Mouse (Mus musculus): Measurements from ENCODE around the gene Iqsec1. TPM values are rescaled to one million over a fixed set of nuclear protein-coding genes. Genes with fewer than 3 reads are reported as not detected.

Iqsec1 gene
- polyA plus RNA-seq, 1 experiment from 2014 or later = 4.2 TPM

GRCm38 (mm10) chr6:90777302-90777701, 211.2 kb downstream of the Iqsec1 start:
- Histone ChIP-seq H3K27me3 (ENCODE audit: insufficient read depth, low read length) (no peaks in the 10 kb centered on the region), H3K9me3 (ENCODE audit: low read length) (peaks cover 3% of the 10 kb centered on the region; the same call in 1 of the 2 replicates), H3K9ac (replicated peaks) (no peak overlapping the region), H3K4me3 (ENCODE audit: low read depth, low read length) (no peak overlapping the region), H3K4me2 (ENCODE audit: low read depth, low read length) (no peak overlapping the region), H3K36me3 (replicated peaks; ENCODE audit: insufficient read depth, low read length) (no peaks in the 10 kb centered on the region), H3K4me1 (ENCODE audit: insufficient read depth) (no peaks in the 10 kb centered on the region), H3K27ac (ENCODE audit: low read depth) (no peak overlapping the region)
- 68% methylated on average over 1 of the region's 1 CpGs for WGBS (ENCODE audit: insufficient replicate concordance)
- ATAC-seq = no peak
- no peak for TF ChIP-seq CTCF (IDR thresholded peaks at IDR 0.05; ENCODE audit: low read depth)
- TF ChIP-seq EP300 (IDR thresholded peaks at IDR 0.05; ENCODE audit: low read depth) = no peak
- no peak for DNase-seq

DNA sequence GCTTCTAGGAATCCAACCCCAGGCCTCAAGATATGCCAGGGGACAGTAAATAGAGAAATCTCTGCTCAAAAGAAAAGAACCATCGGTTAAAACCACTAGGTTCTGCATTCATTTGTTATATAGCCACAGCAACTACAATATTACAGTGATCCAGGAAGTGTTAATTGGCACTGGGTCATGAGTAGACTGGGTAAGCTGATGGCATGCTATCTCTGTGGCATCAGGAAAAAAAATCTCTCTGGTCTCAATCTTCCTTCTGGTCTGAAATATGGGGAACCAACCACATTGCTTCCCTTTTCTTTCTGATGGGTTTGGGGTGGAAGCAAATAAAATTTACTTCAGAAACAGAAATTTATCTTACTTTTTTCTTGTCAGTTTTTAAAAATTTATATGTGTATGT, 212.9 kb downstream of the Iqsec1 start:
- WGBS (ENCODE audit: insufficient replicate concordance) = 64% methylated on average over 1 of the region's 1 CpGs

GRCm38 (mm10) chr6:90773811-90774233, 214.7 kb downstream of the Iqsec1 start:
- TF ChIP-seq CTCF (IDR thresholded peaks at IDR 0.05; ENCODE audit: low read depth) = no peak
- TF ChIP-seq EP300 (IDR thresholded peaks at IDR 0.05; ENCODE audit: low read depth) = no peak
- Histone ChIP-seq H3K27me3 (ENCODE audit: insufficient read depth, low read length) (no peaks in the 10 kb centered on the region), H3K9me3 (ENCODE audit: low read length) (peaks cover 3% of the 10 kb centered on the region; the same call in 1 of the 2 replicates), H3K27ac (ENCODE audit: low read depth) (no peak overlapping the region), H3K4me3 (ENCODE audit: low read depth, low read length) (no peak overlapping the region), H3K36me3 (replicated peaks; ENCODE audit: insufficient read depth, low read length) (no peaks in the 10 kb centered on the region), H3K9ac (replicated peaks) (no peak overlapping the region), H3K4me1 (ENCODE audit: insufficient read depth) (no peaks in the 10 kb centered on the region), H3K4me2 (ENCODE audit: low read depth, low read length) (no peak overlapping the region)
- ATAC-seq (no peak), DNase-seq (no peak)

More for the DNA sequence above, 212.9 kb downstream of the Iqsec1 start:
- no peak overlapping the region for H3K4me2 ChIP-seq (ENCODE audit: low read depth, low read length)
- H3K27ac ChIP-seq (ENCODE audit: low read depth) = no peak overlapping the region
- H3K36me3 ChIP-seq (replicated peaks; ENCODE audit: insufficient read depth, low read length) = no peaks in the 10 kb centered on the region
- no peaks in the 10 kb centered on the region for H3K27me3 ChIP-seq (ENCODE audit: insufficient read depth, low read length)
- H3K9ac ChIP-seq (replicated peaks) = no peak overlapping the region
- no peak overlapping the region for H3K4me3 ChIP-seq (ENCODE audit: low read depth, low read length)
- no peak for TF ChIP-seq CTCF (IDR thresholded peaks at IDR 0.05; ENCODE audit: low read depth)
- no peak for TF ChIP-seq EP300 (IDR thresholded peaks at IDR 0.05; ENCODE audit: low read depth)
- H3K9me3 ChIP-seq (ENCODE audit: low read length) = peaks cover 3% of the 10 kb centered on the region; the same call in 1 of the 2 replicates
- no peak for ATAC-seq
- no peaks in the 10 kb centered on the region for H3K4me1 ChIP-seq (ENCODE audit: insufficient read depth)
- no peak for DNase-seq

DNA sequence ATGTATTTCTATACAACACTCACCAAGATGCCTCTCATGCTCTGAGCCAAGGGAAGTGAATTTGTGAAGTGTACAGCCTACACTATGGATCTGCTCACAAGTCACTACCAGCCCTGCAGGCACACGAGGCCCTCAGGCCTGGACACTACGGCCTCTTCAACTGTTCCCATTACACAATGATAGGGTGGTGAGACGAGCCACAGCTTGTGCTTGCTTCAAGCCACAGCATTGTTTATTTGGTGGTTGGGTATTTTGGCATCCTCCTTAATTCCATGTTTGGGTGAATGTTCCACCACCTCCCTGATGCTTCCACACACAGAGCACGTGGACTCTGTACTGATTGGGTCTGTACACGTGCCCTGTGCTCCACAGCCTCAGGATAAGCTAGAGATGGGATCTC, 216.4 kb downstream of the Iqsec1 start:
- WGBS (ENCODE audit: insufficient replicate concordance) = 67% methylated on average over 5 of the region's 5 CpGs
- no peaks in the 10 kb centered on the region for H3K27me3 ChIP-seq (ENCODE audit: insufficient read depth, low read length)
- no peaks in the 10 kb centered on the region for H3K4me1 ChIP-seq (ENCODE audit: insufficient read depth)
- H3K4me3 ChIP-seq (ENCODE audit: low read depth, low read length) = no peak overlapping the region
- H3K36me3 ChIP-seq (replicated peaks; ENCODE audit: insufficient read depth, low read length) = no peaks in the 10 kb centered on the region
- H3K9ac ChIP-seq (replicated peaks) = no peak overlapping the region
- no peak overlapping the region for H3K4me2 ChIP-seq (ENCODE audit: low read depth, low read length)
- H3K27ac ChIP-seq (ENCODE audit: low read depth) = no peak overlapping the region
- TF ChIP-seq EP300 (IDR thresholded peaks at IDR 0.05; ENCODE audit: low read depth) (no peak), CTCF (IDR thresholded peaks at IDR 0.05; ENCODE audit: low read depth) (no peak)
- peaks cover 3% of the 10 kb centered on the region; the same call in 1 of the 2 replicates for H3K9me3 ChIP-seq (ENCODE audit: low read length)
- ATAC-seq = peak; percentile 41
- DNase-seq = no peak

GRCm38 (mm10) chr6:90768526-90768925, 220.0 kb downstream of the Iqsec1 start:
- ATAC-seq (no peak), DNase-seq (no peak)
- H3K9me3 ChIP-seq (ENCODE audit: low read length) = no peaks in the 10 kb centered on the region
- no peak overlapping the region for H3K27ac ChIP-seq (ENCODE audit: low read depth)
- H3K9ac ChIP-seq (replicated peaks) = no peak overlapping the region
- no peak overlapping the region for H3K4me3 ChIP-seq (ENCODE audit: low read depth, low read length)
- H3K36me3 ChIP-seq (replicated peaks; ENCODE audit: insufficient read depth, low read length) = no peaks in the 10 kb centered on the region
- TF ChIP-seq EP300 (IDR thresholded peaks at IDR 0.05; ENCODE audit: low read depth) (no peak), CTCF (IDR thresholded peaks at IDR 0.05; ENCODE audit: low read depth) (no peak)
- H3K27me3 ChIP-seq (ENCODE audit: insufficient read depth, low read length) = no peaks in the 10 kb centered on the region
- H3K4me1 ChIP-seq (ENCODE audit: insufficient read depth) = peaks cover 1% of the 10 kb centered on the region; the same call in 1 of the 2 replicates
- no peak overlapping the region for H3K4me2 ChIP-seq (ENCODE audit: low read depth, low read length)
- WGBS (ENCODE audit: insufficient replicate concordance) = 61% methylated on average over 2 of the region's 2 CpGs

GRCm38 (mm10) chr6:90767874-90768273, 220.6 kb downstream of the Iqsec1 start:
- WGBS (ENCODE audit: insufficient replicate concordance) = 83% methylated on average over 1 of the region's 1 CpGs
- ATAC-seq (no peak), DNase-seq (no peak)
- Histone ChIP-seq H3K4me1 (ENCODE audit: insufficient read depth) (peaks cover 4% of the 10 kb centered on the region; the same call in 1 of the 2 replicates), H3K4me3 (ENCODE audit: low read depth, low read length) (no peak overlapping the region), H3K4me2 (ENCODE audit: low read depth, low read length) (no peak overlapping the region), H3K27ac (ENCODE audit: low read depth) (no peak overlapping the region), H3K36me3 (replicated peaks; ENCODE audit: insufficient read depth, low read length) (no peaks in the 10 kb centered on the region), H3K9ac (replicated peaks) (no peak overlapping the region), H3K27me3 (ENCODE audit: insufficient read depth, low read length) (no peaks in the 10 kb centered on the region), H3K9me3 (ENCODE audit: low read length) (no peaks in the 10 kb centered on the region)
- no peak for TF ChIP-seq EP300 (IDR thresholded peaks at IDR 0.05; ENCODE audit: low read depth)
- TF ChIP-seq CTCF (IDR thresholded peaks at IDR 0.05; ENCODE audit: low read depth) = no peak

- DNase-seq (peak; percentile 62), ATAC-seq (peak; percentile 68)
- H3K4me2 ChIP-seq (ENCODE audit: low read depth, low read length) = 0 out of 2 replicates have a peak overlapping the region, but pooled peaks have one; percentile 19
- peak overlapping the region; percentile 69 for H3K27ac ChIP-seq (ENCODE audit: low read depth)
- H3K4me3 ChIP-seq (ENCODE audit: low read depth, low read length) = no peak overlapping the region
- H3K36me3 ChIP-seq (replicated peaks; ENCODE audit: insufficient read depth, low read length) = no peaks in the 10 kb centered on the region
- H3K9me3 ChIP-seq (ENCODE audit: low read length) = no peaks in the 10 kb centered on the region
- H3K27me3 ChIP-seq (ENCODE audit: insufficient read depth, low read length) = no peaks in the 10 kb centered on the region
- no peak overlapping the region for H3K9ac ChIP-seq (replicated peaks)
- H3K4me1 ChIP-seq (ENCODE audit: insufficient read depth) = peaks cover 16% of the 10 kb centered on the region; the same call in 1 of the 2 replicates
- TF ChIP-seq EP300 (IDR thresholded peaks at IDR 0.05; ENCODE audit: low read depth) (no peak), CTCF (IDR thresholded peaks at IDR 0.05; ENCODE audit: low read depth) (no peak)
- 78% methylated on average over 2 of the region's 2 CpGs for WGBS (ENCODE audit: insufficient replicate concordance)
Observed at GRCm38 (mm10) chr6:90764753-90765152, 223.7 kb downstream of the Iqsec1 start.
